Mouse (Mus musculus): ENCODE data around the gene Gtf3c5. TPM values are rescaled to one million over a fixed set of nuclear protein-coding genes. Genes with fewer than 3 reads are reported as not detected.

Gtf3c5 gene
- polyA plus RNA-seq, 1 experiment, result 2.1 TPM

GRCm38 (mm10) chr2:28612436-28613063 lies 29.0 kb upstream of the Gtf3c5 start:
- Histone ChIP-seq H3K9me3 (ENCODE audit: control insufficient read depth, low read length) (peaks cover 3% of the 10 kb centered on the region; the same call in 1 of the 2 replicates), H3K4me1 (ENCODE audit: control insufficient read depth) (peaks cover 99% of the 10 kb centered on the region), H3K36me3 (ENCODE audit: control insufficient read depth) (peaks cover 100% of the 10 kb centered on the region), H3K27me3 (ENCODE audit: control insufficient read depth) (peaks cover 2% of the 10 kb centered on the region; the same call in 1 of the 2 replicates), H3K4me3 (replicated peaks) (no peak overlapping the region)
- TF ChIP-seq TAL1 (IDR thresholded peaks at IDR 0.05; ENCODE audit: low read length) (no peak), GATA1 (IDR thresholded peaks at IDR 0.05; ENCODE audit: low read length) (no peak)

GRCm38 (mm10) chr2:28611407-28611787 lies 27.8 kb upstream of the Gtf3c5 start:
- TF ChIP-seq GATA1 (IDR thresholded peaks at IDR 0.05; ENCODE audit: low read length), result no peak
- Histone ChIP-seq H3K27me3 (ENCODE audit: control insufficient read depth) (peaks cover 2% of the 10 kb centered on the region; the same call in 1 of the 2 replicates), H3K4me1 (ENCODE audit: control insufficient read depth) (peaks cover 99% of the 10 kb centered on the region), H3K9me3 (ENCODE audit: control insufficient read depth, low read length) (peaks cover 3% of the 10 kb centered on the region; the same call in 1 of the 2 replicates), H3K36me3 (ENCODE audit: control insufficient read depth) (peaks cover 99% of the 10 kb centered on the region), H3K4me3 (replicated peaks) (no peak overlapping the region)

- Histone ChIP-seq H3K27me3 (ENCODE audit: control insufficient read depth) (peaks cover 2% of the 10 kb centered on the region; the same call in 1 of the 2 replicates), H3K4me3 (replicated peaks) (no peak overlapping the region), H3K4me1 (ENCODE audit: control insufficient read depth) (peaks cover 99% of the 10 kb centered on the region), H3K36me3 (ENCODE audit: control insufficient read depth) (peaks cover 99% of the 10 kb centered on the region), H3K9me3 (ENCODE audit: control insufficient read depth, low read length) (peaks cover 3% of the 10 kb centered on the region; the same call in 1 of the 2 replicates)
- TF ChIP-seq TAL1 (IDR thresholded peaks at IDR 0.05; ENCODE audit: low read length) (no peak), GATA1 (IDR thresholded peaks at IDR 0.05; ENCODE audit: low read length) (no peak)
These were observed 27.3 kb upstream of the Gtf3c5 start for GRCm38 (mm10) chr2:28610716-28611406.

GRCm38 (mm10) chr2:28609851-28610250 lies 26.3 kb upstream of the Gtf3c5 start:
- H3K9me3 ChIP-seq (ENCODE audit: control insufficient read depth, low read length), result peaks cover 5% of the 10 kb centered on the region
- TF ChIP-seq TAL1 (IDR thresholded peaks at IDR 0.05; ENCODE audit: low read length), result no peak
- TF ChIP-seq GATA1 (IDR thresholded peaks at IDR 0.05; ENCODE audit: low read length), result no peak
- H3K27me3 ChIP-seq (ENCODE audit: control insufficient read depth), result peaks cover 2% of the 10 kb centered on the region; the same call in 1 of the 2 replicates
- no peak overlapping the region for H3K4me3 ChIP-seq (replicated peaks)
- peaks cover 92% of the 10 kb centered on the region for H3K4me1 ChIP-seq (ENCODE audit: control insufficient read depth)
- H3K36me3 ChIP-seq (ENCODE audit: control insufficient read depth), result peaks cover 93% of the 10 kb centered on the region

- Histone ChIP-seq H3K4me1 (ENCODE audit: control insufficient read depth) (peaks cover 88% of the 10 kb centered on the region), H3K4me3 (replicated peaks) (peak overlapping the region; percentile 19), H3K36me3 (ENCODE audit: control insufficient read depth) (peaks cover 78% of the 10 kb centered on the region), H3K27me3 (ENCODE audit: control insufficient read depth) (no peaks in the 10 kb centered on the region; the same call in 1 of the 2 replicates), H3K9me3 (ENCODE audit: control insufficient read depth, low read length) (peaks cover 6% of the 10 kb centered on the region)
- TF ChIP-seq TAL1 (IDR thresholded peaks at IDR 0.05; ENCODE audit: low read length) (no peak), GATA1 (IDR thresholded peaks at IDR 0.05; ENCODE audit: low read length) (no peak)
These were observed 24.0 kb upstream of the Gtf3c5 start for GRCm38 (mm10) chr2:28607341-28608165.

- peaks cover 6% of the 10 kb centered on the region; the same call in 1 of the 2 replicates for H3K9me3 ChIP-seq (ENCODE audit: control insufficient read depth, low read length)
- H3K36me3 ChIP-seq (ENCODE audit: control insufficient read depth), result peaks cover 73% of the 10 kb centered on the region
- peaks cover 88% of the 10 kb centered on the region for H3K4me1 ChIP-seq (ENCODE audit: control insufficient read depth)
- no peak overlapping the region for H3K4me3 ChIP-seq (replicated peaks)
- H3K27me3 ChIP-seq (ENCODE audit: control insufficient read depth), result no peaks in the 10 kb centered on the region; the same call in 1 of the 2 replicates
- no peak for TF ChIP-seq TAL1 (IDR thresholded peaks at IDR 0.05; ENCODE audit: low read length)
- TF ChIP-seq GATA1 (IDR thresholded peaks at IDR 0.05; ENCODE audit: low read length), result no peak
These were observed 23.2 kb upstream of the Gtf3c5 start for GRCm38 (mm10) chr2:28606601-28607340.

- no peak overlapping the region for H3K4me3 ChIP-seq (replicated peaks)
- H3K27me3 ChIP-seq (ENCODE audit: control insufficient read depth), result no peaks in the 10 kb centered on the region; the same call in 1 of the 2 replicates
- peaks cover 88% of the 10 kb centered on the region for H3K4me1 ChIP-seq (ENCODE audit: control insufficient read depth)
- TF ChIP-seq GATA1 (IDR thresholded peaks at IDR 0.05; ENCODE audit: low read length) (no peak), TAL1 (IDR thresholded peaks at IDR 0.05; ENCODE audit: low read length) (no peak)
- H3K36me3 ChIP-seq (ENCODE audit: control insufficient read depth), result peaks cover 67% of the 10 kb centered on the region
- peaks cover 6% of the 10 kb centered on the region; the same call in 1 of the 2 replicates for H3K9me3 ChIP-seq (ENCODE audit: control insufficient read depth, low read length)
These were observed 22.4 kb upstream of the Gtf3c5 start for GRCm38 (mm10) chr2:28605789-28606541.

GRCm38 (mm10) chr2:28603542-28603941 lies 20.0 kb upstream of the Gtf3c5 start:
- peaks cover 51% of the 10 kb centered on the region for H3K36me3 ChIP-seq (ENCODE audit: control insufficient read depth)

More at GRCm38 (mm10) chr2:28603542-28603941, 20.0 kb upstream of the Gtf3c5 start:
- Histone ChIP-seq H3K4me3 (replicated peaks) (no peak overlapping the region), H3K9me3 (ENCODE audit: control insufficient read depth, low read length) (peaks cover 6% of the 10 kb centered on the region; the same call in 1 of the 2 replicates), H3K4me1 (ENCODE audit: control insufficient read depth) (peaks cover 88% of the 10 kb centered on the region), H3K27me3 (ENCODE audit: control insufficient read depth) (no peaks in the 10 kb centered on the region)
- TF ChIP-seq GATA1 (IDR thresholded peaks at IDR 0.05; ENCODE audit: low read length) (no peak), TAL1 (IDR thresholded peaks at IDR 0.05; ENCODE audit: low read length) (no peak)
